Mouse (Mus musculus): ENCODE data around the gene Rpl38.

- TF ChIP-seq CTCF (IDR thresholded peaks at IDR 0.05; ENCODE audit: low read depth) (no peak), EP300 (IDR thresholded peaks at IDR 0.05; ENCODE audit: low read depth) (no peak)
These were observed 41.3 kb upstream of the Rpl38 start for GRCm38 (mm10) chr11:114627036-114627435.
